Mouse (Mus musculus): Measurements from ENCODE around the gene Adap1.

Gene Adap1

GRCm38 (mm10) chr5:139283460-139284180 lies 41.8 kb downstream of the Adap1 start:
- no peak for DNase-seq

GRCm38 (mm10) chr5:139282191-139282590 lies 43.2 kb downstream of the Adap1 start:
- peak; percentile 92 for DNase-seq

GRCm38 (mm10) chr5:139281373-139282112 lies 43.9 kb downstream of the Adap1 start:
- no peak for DNase-seq

DNA sequence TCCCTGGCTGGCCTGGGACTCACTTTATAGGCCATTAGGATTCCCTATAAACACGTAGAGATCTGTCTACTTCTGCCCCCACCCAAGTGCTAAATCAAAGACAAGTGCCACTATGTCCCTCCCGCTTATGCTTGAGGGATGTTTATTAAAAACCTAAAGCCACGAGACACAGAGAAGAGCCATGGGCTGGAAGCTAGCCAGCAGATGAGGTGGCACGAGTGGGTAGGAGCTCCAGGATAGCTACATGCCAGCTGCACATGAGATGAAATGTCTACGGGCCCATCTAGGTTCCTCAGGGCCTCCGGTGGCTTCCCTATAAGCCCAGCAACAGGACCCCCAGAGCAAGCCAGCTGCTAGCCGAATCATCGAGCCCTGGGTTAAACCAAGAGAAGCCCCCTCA lies 48.1 kb downstream of the Adap1 start:
- no peak for DNase-seq

DNA sequence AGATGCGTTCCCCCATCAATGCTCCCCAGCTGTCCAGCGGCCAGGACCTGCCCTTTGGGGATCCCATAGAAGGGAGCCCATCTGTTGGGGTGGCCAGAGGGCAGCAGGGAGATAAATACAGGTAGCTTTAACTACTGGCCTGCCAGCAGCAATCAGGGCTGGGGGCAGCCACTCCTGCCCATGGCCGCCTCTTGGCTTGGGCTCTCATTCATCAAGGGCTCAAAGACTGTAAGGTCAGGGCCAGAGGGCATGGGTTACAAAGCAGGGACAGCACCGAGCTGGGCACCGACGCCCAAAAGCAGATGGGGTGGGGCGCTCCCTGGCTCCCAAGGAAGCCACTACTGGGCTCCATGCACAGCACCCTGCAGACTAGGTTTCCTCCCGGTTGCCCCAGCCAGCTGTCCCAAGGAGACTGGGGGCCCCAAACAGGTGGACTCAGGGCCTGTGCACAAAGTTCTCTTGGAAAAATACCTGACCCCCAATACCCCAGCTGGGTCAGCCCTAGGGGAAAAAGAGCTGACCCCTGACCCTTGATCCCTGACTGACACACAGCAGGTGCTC lies 53.3 kb downstream of the Adap1 start:
- DNase-seq, result no peak

GRCm38 (mm10) chr5:139270806-139271521 lies 54.5 kb downstream of the Adap1 start:
- no peak for DNase-seq

DNA sequence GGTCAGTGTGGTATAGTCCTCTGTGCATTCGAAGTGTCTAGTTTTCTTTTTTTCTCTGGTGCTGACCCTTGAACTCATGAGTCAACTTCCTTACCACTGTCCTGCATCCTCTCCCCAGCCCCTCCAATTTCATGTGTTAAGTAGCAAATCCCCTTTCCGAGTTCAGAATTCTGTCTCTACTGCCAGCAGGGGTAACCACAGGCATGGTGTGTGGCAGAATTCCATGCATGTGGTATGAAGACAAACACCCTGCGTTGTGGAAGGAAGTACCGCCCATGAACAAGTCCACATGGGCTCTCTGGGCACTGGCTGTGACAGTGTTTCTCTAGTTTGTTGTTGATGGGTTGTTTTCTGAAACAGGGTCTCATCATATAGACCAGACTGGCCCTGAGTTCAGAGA lies 57.8 kb downstream of the Adap1 start:
- DNase-seq, result no peak

GRCm38 (mm10) chr5:139261403-139261802 lies 64.0 kb downstream of the Adap1 start:
- no peak for DNase-seq

GRCm38 (mm10) chr5:139259853-139260252 lies 65.6 kb downstream of the Adap1 start:
- peak; percentile 48 for DNase-seq

DNA sequence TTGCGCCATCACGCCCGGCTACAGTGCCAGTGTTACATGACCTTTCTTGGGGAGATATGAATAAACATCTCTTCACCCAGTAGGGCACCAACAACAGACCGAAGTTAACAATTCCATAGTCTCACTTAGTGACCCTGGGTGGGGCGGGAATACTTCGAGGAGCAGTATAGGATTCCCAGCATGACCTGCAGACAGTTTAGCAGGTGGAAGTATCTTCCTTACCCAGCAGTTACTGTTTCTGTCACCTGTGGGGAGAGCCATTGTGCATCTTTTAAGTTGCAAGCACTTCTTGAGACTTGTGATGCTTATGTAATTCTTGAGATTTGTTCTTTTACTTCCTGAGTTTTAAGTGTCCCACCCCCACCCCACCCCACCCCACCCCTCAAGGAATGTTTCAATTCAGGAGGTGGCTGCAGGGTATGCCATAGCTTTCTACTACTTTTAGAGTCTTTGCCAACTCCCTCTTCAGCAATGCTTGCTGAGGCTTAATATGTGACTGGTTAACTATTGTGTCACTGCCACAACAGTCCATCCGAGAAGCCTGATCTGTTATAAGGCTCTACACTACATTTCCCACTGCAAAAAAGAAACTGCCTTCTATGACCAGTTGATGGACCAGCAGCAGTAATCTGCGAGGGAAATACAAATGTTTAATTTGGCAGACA lies 66.9 kb downstream of the Adap1 start:
- no peak for DNase-seq

DNA sequence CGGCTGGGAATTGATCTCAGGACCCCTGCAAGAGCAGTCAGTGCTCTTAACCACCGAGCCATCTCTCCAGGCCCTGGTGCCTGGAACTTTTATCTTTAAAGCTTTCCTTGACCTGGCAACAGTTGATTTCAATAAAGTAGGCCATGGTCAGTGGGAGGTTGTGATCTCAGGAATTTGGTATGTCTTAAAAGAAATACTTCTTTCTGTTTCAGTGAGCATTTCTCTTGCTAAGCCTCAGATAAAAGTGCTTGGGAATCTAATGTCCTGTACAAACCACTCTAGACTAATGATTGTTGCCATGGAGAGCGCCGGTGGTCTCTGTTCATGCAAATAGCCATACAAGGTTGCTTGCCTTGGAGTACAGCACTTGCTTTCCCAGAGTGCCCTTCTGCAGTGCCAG lies 67.6 kb downstream of the Adap1 start:
- no peak for DNase-seq

DNA sequence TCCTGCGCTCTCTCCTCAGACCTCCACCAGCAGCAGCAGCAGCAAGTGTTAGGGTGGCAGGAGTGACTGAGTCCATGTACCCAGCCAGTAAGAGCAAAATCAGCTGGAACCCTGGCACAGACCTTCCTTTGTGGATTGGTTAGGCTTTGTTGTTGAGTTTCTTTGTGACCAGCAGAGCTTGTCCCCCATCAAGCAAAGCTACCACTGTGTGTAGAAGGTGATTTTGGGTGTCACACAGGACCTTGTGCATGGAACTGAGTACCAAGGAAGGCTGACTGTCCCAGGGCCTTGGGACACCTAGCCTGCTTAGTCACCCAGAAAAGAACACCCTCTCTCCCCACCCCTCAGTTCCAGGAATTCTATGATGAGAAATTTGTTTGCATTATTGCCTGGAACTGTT lies 68.2 kb downstream of the Adap1 start:
- DNase-seq, result no peak

GRCm38 (mm10) chr5:139256211-139256765 lies 69.1 kb downstream of the Adap1 start:
- DNase-seq, result no peak

GRCm38 (mm10) chr5:139255777-139256176 lies 69.6 kb downstream of the Adap1 start:
- DNase-seq, result no peak

- DNase-seq, result no peak
Measured at GRCm38 (mm10) chr5:139254938-139255337, 70.5 kb downstream of the Adap1 start.

DNA sequence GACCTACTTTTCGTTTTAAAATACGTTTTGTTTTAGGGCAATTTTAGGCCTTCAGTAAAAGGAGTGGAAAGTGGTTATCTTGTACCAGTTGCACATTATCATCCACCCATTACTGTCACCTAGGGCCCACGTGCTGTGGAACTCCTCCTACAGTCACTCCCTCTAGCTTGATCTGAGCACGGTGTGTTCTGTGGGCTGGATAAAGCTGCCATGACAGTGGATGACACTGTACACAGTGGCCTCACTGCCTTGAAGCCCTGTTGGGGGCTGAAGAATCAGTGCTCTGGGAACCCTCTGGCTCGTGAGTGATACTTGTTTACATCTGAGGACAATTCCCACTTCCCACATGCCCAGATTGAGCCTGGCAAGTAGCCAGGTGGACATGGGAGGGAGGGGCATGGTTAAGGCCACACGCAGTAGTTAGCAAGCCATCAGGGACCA lies 72.1 kb downstream of the Adap1 start:
- DNase-seq, result peak; percentile 44

DNA sequence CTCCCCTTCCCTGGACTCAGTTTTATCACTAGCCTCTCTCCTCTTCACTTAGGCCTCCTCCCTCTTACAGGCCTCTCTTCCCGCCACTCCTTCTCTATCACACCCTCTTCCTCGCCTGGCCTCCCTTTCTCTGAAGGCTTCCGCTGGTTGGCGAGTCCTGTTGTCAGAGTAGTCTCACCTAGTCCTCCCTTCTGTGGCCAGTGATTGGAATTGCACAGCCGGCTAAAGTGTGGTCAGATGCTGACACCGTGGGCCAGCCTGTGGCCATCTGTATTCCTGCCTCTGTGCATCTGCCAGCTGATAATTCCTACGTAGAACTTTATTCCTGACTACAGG lies 72.5 kb downstream of the Adap1 start:
- DNase-seq, result no peak

- peak; percentile 99 for DNase-seq
Measured at GRCm38 (mm10) chr5:139252081-139252909, 73.1 kb downstream of the Adap1 start, which contains the start of gene Get4. Get4 (plus strand) TSS chr5:139252324.

GRCm38 (mm10) chr5:139251736-139252080 lies 73.7 kb downstream of the Adap1 start:
- DNase-seq, result no peak

DNA sequence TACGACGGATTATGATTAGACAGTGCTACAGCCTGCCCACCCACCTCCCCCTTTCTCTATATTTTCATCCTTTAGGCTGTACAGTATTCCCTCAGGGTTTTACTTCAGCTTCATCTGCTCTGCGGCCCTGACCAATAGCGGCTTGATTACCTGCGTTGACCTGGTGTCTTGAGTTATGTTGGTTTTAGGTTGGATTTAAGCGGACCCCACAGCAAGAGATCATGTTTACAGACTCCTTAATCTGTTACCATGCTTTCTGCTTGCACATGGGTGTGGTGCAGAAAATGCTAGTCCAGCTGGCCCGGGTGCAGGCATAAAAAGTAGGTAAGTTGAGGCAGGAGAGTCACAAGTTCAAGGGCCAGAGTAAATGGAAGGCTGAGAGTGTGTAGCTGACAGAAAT lies 74.1 kb downstream of the Adap1 start:
- no peak for DNase-seq

- DNase-seq, result no peak
Measured at GRCm38 (mm10) chr5:139248846-139249245, 76.6 kb downstream of the Adap1 start.

DNA sequence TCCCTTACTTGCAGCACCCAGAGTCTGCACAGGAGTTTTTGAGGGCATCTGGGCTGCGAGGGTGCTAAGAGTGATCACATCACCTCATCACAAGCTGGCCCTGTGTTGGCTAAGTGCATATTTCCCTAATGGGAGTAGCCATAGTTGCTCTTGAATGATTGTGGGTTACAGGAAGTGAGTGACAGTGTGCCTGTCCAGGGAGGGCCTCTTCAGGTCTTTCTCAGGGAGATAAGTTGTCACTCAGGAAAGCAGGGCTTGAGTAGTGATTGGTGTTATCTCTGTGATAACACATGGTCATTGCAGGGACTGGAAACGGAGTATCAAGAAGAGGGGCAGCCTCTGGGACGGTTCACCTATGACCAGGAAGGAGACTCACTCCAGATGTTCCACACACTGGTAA lies 77.7 kb downstream of the Adap1 start:
- no peak for DNase-seq
